Mouse (Mus musculus) erythroblast, embryonic 14.5 days (primary cell): ENCODE measurements around the gene Spin1.

Experiments used
- GATA1 ChIP-seq: IDR thresholded peaks from 2 replicates; pipeline ENCODE4 v1.6.1; 2012; ENCODE audit warnings: low read length, inconsistent platforms, mixed read lengths
- TAL1 ChIP-seq: IDR thresholded peaks from 3 replicates; pipeline ENCODE4 v1.6.1; 2012; ENCODE audit warnings: low read length, inconsistent platforms, mixed read lengths

- TF ChIP-seq GATA1: no peak
- no peak for TF ChIP-seq TAL1
These were observed 71.9 kb downstream of the Spin1 start for GRCm38 (mm10) chr13:51172601-51173000.
